Mouse (Mus musculus): ENCODE measurements around the gene Creb5. TPM values are rescaled to one million over a fixed set of nuclear protein-coding genes. Genes with fewer than 3 reads are reported as not detected.

Creb5 gene
- polyA plus RNA-seq, 1 experiment from 2014 or later, result 3.2 TPM

- Histone ChIP-seq H3K9ac (ENCODE audit: low read depth, low read length) (no peak overlapping the region), H3K36me3 (ENCODE audit: control insufficient read depth, insufficient read depth, low read length) (no peaks in the 10 kb centered on the region), H3K4me2 (ENCODE audit: low read length) (no peak overlapping the region), H3K4me1 (ENCODE audit: control insufficient read depth, insufficient read depth, low read depth, low read length) (no peaks in the 10 kb centered on the region), H3K27me3 (replicated peaks; ENCODE audit: control insufficient read depth, insufficient read depth, low read length) (no peaks in the 10 kb centered on the region), H3K27ac (ENCODE audit: low read depth, low read length) (no peak overlapping the region), H3K9me3 (ENCODE audit: control insufficient read depth, low read length) (no peaks in the 10 kb centered on the region), H3K4me3 (ENCODE audit: low read length) (no peak overlapping the region)
- WGBS, result 91% methylated on average over 4 of the region's 4 CpGs
- ATAC-seq, result no peak
Measured at GRCm38 (mm10) chr6:53722694-53723093, 435.6 kb downstream of the Creb5 start.

GRCm38 (mm10) chr6:53730487-53730886 is 443.4 kb downstream of the Creb5 start:
- H3K9me3 ChIP-seq (ENCODE audit: control insufficient read depth, low read length), result no peaks in the 10 kb centered on the region
- ATAC-seq, result no peak
- H3K27ac ChIP-seq (ENCODE audit: low read depth, low read length), result no peak overlapping the region
- no peaks in the 10 kb centered on the region for H3K27me3 ChIP-seq (replicated peaks; ENCODE audit: control insufficient read depth, insufficient read depth, low read length)
- no peaks in the 10 kb centered on the region for H3K4me1 ChIP-seq (ENCODE audit: control insufficient read depth, insufficient read depth, low read depth, low read length)
- no peak overlapping the region for H3K4me2 ChIP-seq (ENCODE audit: low read length)
- 57% methylated on average over 7 of the region's 7 CpGs for WGBS
- no peaks in the 10 kb centered on the region for H3K36me3 ChIP-seq (ENCODE audit: control insufficient read depth, insufficient read depth, low read length)
- no peak overlapping the region for H3K9ac ChIP-seq (ENCODE audit: low read depth, low read length)
- no peak overlapping the region for H3K4me3 ChIP-seq (ENCODE audit: low read length)

- no peaks in the 10 kb centered on the region for H3K9me3 ChIP-seq (ENCODE audit: control insufficient read depth, low read length)
- ATAC-seq, result no peak
- no peak overlapping the region for H3K27ac ChIP-seq (ENCODE audit: low read depth, low read length)
- H3K9ac ChIP-seq (ENCODE audit: low read depth, low read length), result no peak overlapping the region
- H3K36me3 ChIP-seq (ENCODE audit: control insufficient read depth, insufficient read depth, low read length), result no peaks in the 10 kb centered on the region
- no peak overlapping the region for H3K4me3 ChIP-seq (ENCODE audit: low read length)
- no peak overlapping the region for H3K4me2 ChIP-seq (ENCODE audit: low read length)
- H3K4me1 ChIP-seq (ENCODE audit: control insufficient read depth, insufficient read depth, low read depth, low read length), result no peaks in the 10 kb centered on the region
- WGBS, result 60% methylated on average over 5 of the region's 5 CpGs
- no peaks in the 10 kb centered on the region for H3K27me3 ChIP-seq (replicated peaks; ENCODE audit: control insufficient read depth, insufficient read depth, low read length)
Measured at GRCm38 (mm10) chr6:53730996-53731485, 444.0 kb downstream of the Creb5 start.

- ATAC-seq, result no peak
- Histone ChIP-seq H3K9me3 (ENCODE audit: control insufficient read depth, low read length) (no peaks in the 10 kb centered on the region), H3K36me3 (ENCODE audit: control insufficient read depth, insufficient read depth, low read length) (no peaks in the 10 kb centered on the region), H3K27ac (ENCODE audit: low read depth, low read length) (no peak overlapping the region), H3K4me3 (ENCODE audit: low read length) (no peak overlapping the region), H3K9ac (ENCODE audit: low read depth, low read length) (no peak overlapping the region), H3K4me2 (ENCODE audit: low read length) (no peak overlapping the region), H3K27me3 (replicated peaks; ENCODE audit: control insufficient read depth, insufficient read depth, low read length) (no peaks in the 10 kb centered on the region), H3K4me1 (ENCODE audit: control insufficient read depth, insufficient read depth, low read depth, low read length) (no peaks in the 10 kb centered on the region)
- 91% methylated on average over 1 of the region's 1 CpGs for WGBS
Measured at GRCm38 (mm10) chr6:53733546-53733945, 446.5 kb downstream of the Creb5 start.

DNA sequence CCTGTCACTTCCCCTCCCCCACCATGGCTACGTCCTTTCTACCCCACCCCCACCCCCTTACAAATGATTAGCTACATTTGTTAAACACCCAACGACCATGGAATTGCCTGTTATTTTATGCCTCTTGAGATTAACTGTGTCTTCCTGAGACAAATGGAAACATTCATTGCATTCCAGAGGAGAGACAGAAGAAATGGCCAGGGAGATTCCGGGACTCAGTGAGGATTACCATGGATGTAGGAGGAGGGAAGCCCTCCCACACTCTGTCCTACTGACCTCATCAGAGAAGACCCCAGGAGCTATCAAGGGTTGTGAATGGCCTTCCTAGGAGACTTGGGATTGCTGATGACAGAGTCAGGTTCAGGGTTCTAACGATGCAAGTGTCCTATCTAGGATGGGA is 446.9 kb downstream of the Creb5 start:
- H3K27me3 ChIP-seq (replicated peaks; ENCODE audit: control insufficient read depth, insufficient read depth, low read length), result no peaks in the 10 kb centered on the region
- no peak overlapping the region for H3K4me3 ChIP-seq (ENCODE audit: low read length)
- 29% methylated on average over 4 of the region's 4 CpGs for WGBS
- no peak overlapping the region for H3K9ac ChIP-seq (ENCODE audit: low read depth, low read length)
- H3K9me3 ChIP-seq (ENCODE audit: control insufficient read depth, low read length), result no peaks in the 10 kb centered on the region
- H3K36me3 ChIP-seq (ENCODE audit: control insufficient read depth, insufficient read depth, low read length), result no peaks in the 10 kb centered on the region
- no peaks in the 10 kb centered on the region for H3K4me1 ChIP-seq (ENCODE audit: control insufficient read depth, insufficient read depth, low read depth, low read length)
- no peak overlapping the region for H3K4me2 ChIP-seq (ENCODE audit: low read length)
- no peak overlapping the region for H3K27ac ChIP-seq (ENCODE audit: low read depth, low read length)
- no peak for ATAC-seq

DNA sequence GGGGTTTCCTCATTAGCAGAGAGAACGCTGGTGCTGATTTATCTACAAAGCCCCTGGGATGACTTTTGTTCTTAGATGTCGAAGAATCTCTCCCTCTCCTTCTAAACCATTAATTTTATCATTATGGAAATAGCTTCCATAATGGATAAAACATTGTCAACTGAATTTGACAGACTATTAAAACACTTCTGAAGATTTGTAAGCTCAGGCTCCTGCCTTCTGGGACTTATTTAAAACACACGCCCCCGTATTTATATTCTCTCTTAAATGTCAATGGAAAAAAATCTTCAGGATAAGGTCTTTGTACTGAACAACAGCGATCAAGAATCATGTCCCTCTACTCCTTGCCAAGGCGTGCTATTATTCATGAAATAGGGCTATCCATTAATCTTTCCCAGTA is 448.6 kb downstream of the Creb5 start:
- Histone ChIP-seq H3K27ac (ENCODE audit: low read depth, low read length) (no peak overlapping the region), H3K9ac (ENCODE audit: low read depth, low read length) (no peak overlapping the region), H3K9me3 (ENCODE audit: control insufficient read depth, low read length) (no peaks in the 10 kb centered on the region), H3K4me1 (ENCODE audit: control insufficient read depth, insufficient read depth, low read depth, low read length) (no peaks in the 10 kb centered on the region), H3K27me3 (replicated peaks; ENCODE audit: control insufficient read depth, insufficient read depth, low read length) (no peaks in the 10 kb centered on the region), H3K36me3 (ENCODE audit: control insufficient read depth, insufficient read depth, low read length) (no peaks in the 10 kb centered on the region), H3K4me3 (ENCODE audit: low read length) (no peak overlapping the region), H3K4me2 (ENCODE audit: low read length) (no peak overlapping the region)
- ATAC-seq, result no peak
- WGBS, result 58% methylated on average over 6 of the region's 6 CpGs

GRCm38 (mm10) chr6:53738206-53738605 is 451.1 kb downstream of the Creb5 start:
- H3K27ac ChIP-seq (ENCODE audit: low read depth, low read length), result no peak overlapping the region
- no peaks in the 10 kb centered on the region for H3K9me3 ChIP-seq (ENCODE audit: control insufficient read depth, low read length)
- no peak overlapping the region for H3K4me2 ChIP-seq (ENCODE audit: low read length)
- H3K4me3 ChIP-seq (ENCODE audit: low read length), result no peak overlapping the region
- no peaks in the 10 kb centered on the region for H3K27me3 ChIP-seq (replicated peaks; ENCODE audit: control insufficient read depth, insufficient read depth, low read length)
- no peak for ATAC-seq
- H3K9ac ChIP-seq (ENCODE audit: low read depth, low read length), result no peak overlapping the region
- no peaks in the 10 kb centered on the region for H3K36me3 ChIP-seq (ENCODE audit: control insufficient read depth, insufficient read depth, low read length)
- no peaks in the 10 kb centered on the region for H3K4me1 ChIP-seq (ENCODE audit: control insufficient read depth, insufficient read depth, low read depth, low read length)

DNA sequence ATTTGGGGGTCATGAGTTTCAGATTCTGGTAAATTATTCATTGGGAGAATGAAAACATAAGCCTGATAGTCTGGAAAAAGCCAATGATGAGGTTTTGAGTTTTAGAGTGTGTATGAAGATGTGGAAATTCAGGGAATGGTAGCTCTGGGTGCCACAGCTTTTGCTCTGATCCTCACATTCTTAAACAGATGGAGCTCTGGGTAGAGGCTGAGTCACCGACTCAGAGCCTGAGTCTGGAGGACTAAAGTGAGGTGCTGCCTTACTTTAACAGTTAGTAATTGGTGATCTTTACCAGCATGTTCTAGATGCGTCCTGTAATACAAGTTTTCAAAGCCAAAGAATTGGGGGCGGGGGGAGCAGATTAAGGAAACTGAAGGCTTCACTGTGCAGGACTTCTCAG is 454.2 kb downstream of the Creb5 start:
- Histone ChIP-seq H3K9ac (ENCODE audit: low read depth, low read length) (no peak overlapping the region), H3K27ac (ENCODE audit: low read depth, low read length) (no peak overlapping the region), H3K36me3 (ENCODE audit: control insufficient read depth, insufficient read depth, low read length) (no peaks in the 10 kb centered on the region), H3K9me3 (ENCODE audit: control insufficient read depth, low read length) (no peaks in the 10 kb centered on the region), H3K4me1 (ENCODE audit: control insufficient read depth, insufficient read depth, low read depth, low read length) (no peaks in the 10 kb centered on the region), H3K4me3 (ENCODE audit: low read length) (no peak overlapping the region), H3K27me3 (replicated peaks; ENCODE audit: control insufficient read depth, insufficient read depth, low read length) (no peaks in the 10 kb centered on the region), H3K4me2 (ENCODE audit: low read length) (no peak overlapping the region)
- WGBS, result 94% methylated on average over 3 of the region's 3 CpGs
- ATAC-seq, result no peak

Measured in hindbrain, embryonic 16.5 days (tissue).